Mouse (Mus musculus): ENCODE data around the gene Klhl25. TPM values are rescaled to one million over a fixed set of nuclear protein-coding genes. Genes with fewer than 3 reads are reported as not detected.
A peak's percentile ranks its signal among the peaks of the same experiment; 100 is the strongest.
"Not testable (repeated sequence)": the region's sequence is repeated elsewhere in the genome, so short reads cannot be mapped to it uniquely, and the experiment has no call there.

Klhl25 gene
- total RNA-seq (2021) = 10 to 100 TPM in 1 of 2 experiments, 1 to 10 TPM in 1; 7.1 to 10.7 TPM

- intact Hi-C loops (cut with DNase I) = loop anchor here (5.0 kb wide), 1 partner anchor 34 kb away; no protein-coding TSS in a partner anchor
- peak; percentile 99 for DNase-seq
Measured at GRCm38 (mm10) chr7:75848115-75848775, at the start of gene Klhl25. Gene Klhl25, plus strand, starts transcription at chr7:75848310.

GRCm38 (mm10) chr7:75800530-75800929 is 47.6 kb upstream of the Klhl25 start:
- DNase-seq = no peak
- intact Hi-C loops (cut with DNase I) = no loop called here

DNA sequence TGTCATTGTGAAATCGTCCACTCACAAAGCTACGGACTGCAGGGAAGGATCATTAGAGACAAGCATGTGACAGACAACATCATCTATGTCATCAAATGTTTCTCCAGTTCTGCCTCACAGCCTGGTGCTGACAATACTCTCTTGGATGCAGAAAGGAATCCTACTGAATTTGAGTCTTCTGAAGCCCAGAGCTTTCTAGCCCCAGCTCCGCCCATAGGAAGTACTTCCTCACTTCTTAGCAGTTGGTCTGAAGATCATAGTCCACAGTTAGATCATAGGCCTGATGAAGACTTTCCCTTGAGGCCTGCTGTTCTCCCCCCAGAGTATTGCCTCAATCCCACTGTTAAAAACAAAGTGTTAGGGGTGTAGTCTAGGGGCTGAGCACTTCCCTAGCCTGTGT is 47.1 kb upstream of the Klhl25 start:
- intact Hi-C loops (cut with DNase I) = no loop called here

GRCm38 (mm10) chr7:75801621-75802358 is 46.3 kb upstream of the Klhl25 start:
- DNase-seq = no peak
- intact Hi-C loops (cut with DNase I) = no loop called here

More for the DNA sequence above, 47.1 kb upstream of the Klhl25 start:
- no peak for DNase-seq

GRCm38 (mm10) chr7:75802887-75803286 is 45.2 kb upstream of the Klhl25 start:
- DNase-seq = no peak
- intact Hi-C loops (cut with DNase I) = no loop called here

GRCm38 (mm10) chr7:75806161-75806560 is 41.9 kb upstream of the Klhl25 start:
- intact Hi-C loops (cut with DNase I) = loop anchor here (5.0 kb wide), 1 partner anchor 59 kb away; no protein-coding TSS in a partner anchor
- DNase-seq = no peak

GRCm38 (mm10) chr7:75806711-75807110 is 41.4 kb upstream of the Klhl25 start:
- peak; percentile 72 to 73 for DNase-seq
- intact Hi-C loops (cut with DNase I) = loop anchor here (5.0 kb wide), 1 partner anchor 59 kb away; no protein-coding TSS in a partner anchor

DNA sequence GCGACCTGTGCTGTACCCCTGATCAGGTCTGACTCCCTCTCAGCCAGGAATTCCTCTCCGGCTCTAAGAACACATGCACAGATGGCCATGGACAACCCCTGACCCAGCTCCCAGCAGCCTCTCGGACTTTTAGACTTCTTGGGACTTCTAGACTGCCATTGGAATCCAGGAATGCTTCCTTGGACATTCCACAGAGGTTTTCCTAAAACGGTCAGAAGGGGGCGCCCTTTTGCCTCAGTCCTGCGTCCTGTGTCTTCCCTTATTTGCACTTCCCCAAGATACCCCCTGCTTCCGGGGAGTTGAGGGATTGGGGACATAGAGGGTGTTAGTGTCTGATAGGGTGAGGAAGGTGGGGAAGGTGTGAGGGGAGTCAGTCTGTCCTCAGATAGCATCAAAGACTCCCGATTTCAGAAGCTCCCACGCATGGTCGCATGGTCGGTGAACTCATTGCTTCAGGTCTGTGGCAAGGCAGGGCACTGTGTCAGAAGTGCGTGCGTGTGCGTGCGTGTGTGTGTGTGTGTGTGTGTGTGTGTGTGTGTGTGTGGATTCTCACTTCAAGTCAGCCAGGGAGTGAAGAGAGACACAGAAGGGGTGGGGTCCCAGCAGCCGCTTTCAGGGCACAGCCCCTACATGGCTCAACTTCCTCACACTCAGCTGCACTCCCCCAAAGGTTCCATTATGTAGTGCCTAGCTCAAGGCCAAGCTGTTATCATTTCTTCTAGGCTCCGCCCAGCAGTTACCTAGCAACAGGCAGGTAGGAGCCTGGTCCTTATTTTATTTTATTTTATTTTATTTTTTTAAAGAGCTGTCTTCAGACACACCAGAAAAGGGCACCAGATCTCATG is 40.4 kb upstream of the Klhl25 start:
- intact Hi-C loops (cut with DNase I) = loop anchor here (5.0 kb wide), 1 partner anchor 60 kb away; no protein-coding TSS in a partner anchor
- peak; percentile 39 to 70 for DNase-seq

- intact Hi-C loops (cut with DNase I) = no loop called here
- no peak for DNase-seq
Measured at GRCm38 (mm10) chr7:75820687-75821086, 27.4 kb upstream of the Klhl25 start.

DNA sequence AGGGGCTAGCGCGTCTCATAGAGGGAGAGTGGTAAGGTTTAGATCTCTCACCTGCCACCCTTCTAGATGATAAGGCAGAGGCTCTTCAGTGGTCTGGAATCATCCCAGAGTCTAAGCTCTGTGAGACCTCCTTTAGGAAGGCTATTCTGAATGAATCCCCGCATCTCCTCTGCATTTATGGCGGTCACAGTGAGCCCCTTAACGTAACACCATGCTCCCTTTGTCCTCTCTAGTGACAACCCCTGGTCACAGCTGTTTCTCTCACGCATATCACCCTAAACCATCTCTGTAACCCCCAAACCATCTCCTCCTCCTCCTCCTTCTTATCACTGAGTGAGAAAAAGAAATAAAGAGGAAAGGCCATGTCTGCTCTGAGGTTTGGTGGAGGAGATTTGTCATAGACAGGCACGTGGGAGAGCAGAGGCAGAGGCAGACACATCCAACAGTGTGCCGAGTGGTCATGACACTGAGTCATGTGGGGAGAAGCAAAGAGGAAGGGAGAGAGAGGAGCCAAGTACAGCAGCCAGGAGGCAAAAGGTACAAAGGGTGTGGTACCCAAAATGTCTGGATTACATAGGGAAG is 25.9 kb upstream of the Klhl25 start:
- intact Hi-C loops (cut with DNase I) = no loop called here
- DNase-seq = no peak

GRCm38 (mm10) chr7:75823071-75823470 is 25.0 kb upstream of the Klhl25 start:
- intact Hi-C loops (cut with DNase I) = no loop called here
- DNase-seq = no peak

DNA sequence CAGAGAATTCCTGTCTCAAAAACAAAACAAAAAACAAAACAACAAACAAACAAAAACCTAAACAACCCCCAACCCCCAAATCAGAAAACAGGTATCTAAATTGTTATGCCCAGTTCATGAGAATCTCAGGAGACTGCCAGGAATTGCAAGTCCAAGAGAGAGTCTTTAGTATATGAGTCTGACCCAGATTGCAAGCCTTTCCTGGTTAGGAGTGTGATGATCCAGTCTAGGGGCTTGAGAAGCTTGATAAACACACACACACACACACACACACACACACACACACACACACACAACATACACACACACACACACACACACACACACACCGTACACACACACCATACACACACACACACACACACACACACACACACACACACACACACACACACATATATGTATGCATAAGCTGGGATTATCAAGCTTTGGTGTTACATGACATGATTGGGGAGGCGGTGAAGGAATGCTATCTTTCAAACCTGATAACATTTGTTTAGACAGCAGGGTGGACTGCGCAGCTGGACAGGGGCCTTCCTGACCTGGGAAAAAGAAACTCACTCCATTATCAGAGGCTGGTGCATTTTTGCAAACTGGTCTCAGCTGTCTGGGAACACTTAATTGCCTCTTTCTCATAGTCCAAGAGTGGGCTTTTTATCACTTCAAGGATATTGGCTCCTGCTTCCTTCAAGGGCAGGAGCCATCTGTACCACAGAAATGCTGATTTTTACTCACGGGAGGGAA is 21.6 kb upstream of the Klhl25 start:
- intact Hi-C loops (cut with DNase I) = loop anchor here (5.0 kb wide), 1 partner anchor 459 kb away; no protein-coding TSS in a partner anchor
- DNase-seq = no peak

- intact Hi-C loops (cut with DNase I) = loop anchor here (5.0 kb wide), 1 partner anchor 460 kb away; no protein-coding TSS in a partner anchor
Measured at GRCm38 (mm10) chr7:75827357-75827756, 20.8 kb upstream of the Klhl25 start.

GRCm38 (mm10) chr7:75827850-75828249 is 20.3 kb upstream of the Klhl25 start:
- intact Hi-C loops (cut with DNase I) = loop anchor here (1.0 to 5.0 kb wide), 3 partner anchors 52 to 461 kb away; no protein-coding TSS in a partner anchor
- DNase-seq = peak; percentile 74 to 82

More at GRCm38 (mm10) chr7:75827357-75827756, 20.8 kb upstream of the Klhl25 start:
- no peak for DNase-seq

- DNase-seq = no peak
- intact Hi-C loops (cut with DNase I) = loop anchor here (1.0 to 5.0 kb wide), 3 partner anchors 52 to 461 kb away; no protein-coding TSS in a partner anchor
Measured at GRCm38 (mm10) chr7:75828536-75828935, 19.6 kb upstream of the Klhl25 start.

GRCm38 (mm10) chr7:75830251-75831060 is 17.7 kb upstream of the Klhl25 start:
- intact Hi-C loops (cut with DNase I) = no loop called here
- DNase-seq = no peak

DNA sequence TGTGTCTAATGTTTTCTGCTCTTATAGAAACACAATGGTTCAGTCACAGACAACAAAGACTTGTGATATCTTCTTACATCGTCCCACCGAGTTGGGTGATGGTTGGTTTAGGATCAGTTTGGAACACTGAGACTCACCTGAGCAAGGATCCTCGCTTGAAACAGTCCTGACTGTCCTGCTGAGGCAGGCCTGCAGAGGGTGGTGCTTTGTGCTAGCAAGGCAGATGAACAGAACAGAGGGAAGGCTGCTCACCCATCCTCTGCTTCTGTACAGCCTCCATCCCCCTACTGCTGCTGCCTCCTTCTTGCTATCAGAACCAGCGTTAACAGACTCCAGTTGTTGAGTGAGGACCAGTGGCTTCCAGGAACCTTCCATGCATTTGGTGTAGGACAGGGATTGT is 14.2 kb upstream of the Klhl25 start:
- DNase-seq; intact Hi-C loops (cut with DNase I): not testable (repeated sequence)

GRCm38 (mm10) chr7:75834932-75835631 is 13.0 kb upstream of the Klhl25 start:
- intact Hi-C loops (cut with DNase I) = not testable (repeated sequence)

More at GRCm38 (mm10) chr7:75834932-75835631, 13.0 kb upstream of the Klhl25 start:
- not testable (repeated sequence) for DNase-seq

All from heart, postnatal 10 days (tissue).